Mouse (Mus musculus) activated CD4-positive, CD25-positive, alpha-beta regulatory T cell, adult 9 weeks (primary cell): ENCODE data around the gene Nedd4. TPM values are rescaled to one million over a fixed set of nuclear protein-coding genes. Genes with fewer than 3 reads are reported as not detected.

Experiments used
- polyA plus RNA-seq: library from polyadenylated mRNA; unstranded; fragments of 100-300 nt; shearing (Covaris generic); gene quantifications from one replicate; pipeline ENCODE4 v1.2.1, GENCODE M21; 2017

The Nedd4 gene
- polyA plus RNA-seq, result 2.5 TPM

DNA sequence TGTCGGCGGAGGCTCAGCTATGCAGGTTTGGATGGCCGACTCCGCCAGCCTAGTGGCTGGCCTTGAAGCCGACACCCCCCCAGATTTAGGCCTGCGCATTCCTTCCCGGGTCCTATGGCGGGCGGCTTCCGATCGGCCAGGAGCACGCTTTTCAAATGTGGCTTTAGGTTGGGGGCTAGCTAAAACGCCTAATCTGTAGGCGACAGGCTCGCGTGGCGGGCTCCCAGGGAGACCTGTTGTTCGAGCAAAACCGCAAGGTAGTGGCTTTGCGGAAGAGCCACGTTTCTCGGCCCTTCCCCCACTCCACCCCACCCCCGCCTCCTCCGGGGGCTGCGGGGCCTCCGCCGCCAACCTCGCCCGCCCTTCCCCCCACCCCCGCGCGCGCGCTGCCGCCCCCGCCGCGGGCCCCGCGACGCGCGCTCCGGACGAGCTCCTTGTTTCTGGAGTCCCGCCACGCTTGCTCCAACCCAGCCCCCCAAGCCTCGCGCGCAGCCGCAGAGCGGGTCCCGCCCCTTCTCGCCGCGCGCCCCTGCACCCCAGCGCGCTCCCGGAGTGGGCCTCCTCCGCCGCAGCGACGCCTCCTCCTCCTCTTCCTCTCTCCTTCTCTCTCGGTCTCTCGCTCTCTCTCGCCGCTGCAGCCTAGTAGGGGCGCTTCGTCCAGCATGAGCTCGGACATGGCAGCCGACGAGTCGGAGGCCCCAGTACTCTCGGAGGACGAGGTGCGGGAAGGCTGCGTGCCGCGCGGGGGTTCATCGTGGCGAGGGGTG is at the start of gene Nedd4:
Nedd4 (plus strand) TSS at position 452 of the 767 bp plus-strand sequence.

Other genes starting within 250 kb of the Nedd4 start
- gene Mns1, start 224.3 kb upstream of the Nedd4 start, polyA plus RNA-seq, result 16.1 TPM
- gene Tex9, start 170.1 kb upstream of the Nedd4 start, polyA plus RNA-seq, result 14.9 TPM
- gene Rfx7, start 130.1 kb upstream of the Nedd4 start, polyA plus RNA-seq, result 17.2 TPM
- gene Prtg, start 144.5 kb downstream of the Nedd4 start, polyA plus RNA-seq, result not detected